Mouse (Mus musculus) MEL (cell line): ENCODE measurements around the gene Macf1. TPM values are rescaled to one million over a fixed set of nuclear protein-coding genes. Genes with fewer than 3 reads are reported as not detected.

Experiments used
- DNase-seq: peaks from one replicate; pipeline ENCODE4 v3.0.0; 2011; ENCODE audit warnings: low read depth, low spot score
- H3K27ac ChIP-seq: 2 replicates; pipeline ENCODE4 v1.5.1; 2012; ENCODE audit warnings: low read depth, mild to moderate bottlenecking, control low read depth, low read length, moderate library complexity; ENCODE audit not compliant: control insufficient read depth
- H3K27me3 ChIP-seq, 2 experiments: fragments of 150-350 bp in 1 of 2; sonication (generic) in 1 of 2; 2 replicates each; pipeline ENCODE4 v1.6.1; 2012; ENCODE audit warnings: low read length in 2 of 2, mild to moderate bottlenecking in 2 of 2, improper control_type of control experiment in 1 of 2, moderate library complexity in 1 of 2; ENCODE audit not compliant: insufficient read depth in 2 of 2, control insufficient read depth in 1 of 2
- H3K36me3 ChIP-seq, 2 experiments: 2 replicates each; pipeline ENCODE4 v1.6.1; 2012 to 2014; ENCODE audit warnings: low read length in 2 of 2, improper control_type of control experiment in 1 of 2, inconsistent platforms in 1 of 2, mild to moderate bottlenecking in 1 of 2; ENCODE audit not compliant: insufficient read depth in 2 of 2, control insufficient read depth in 1 of 2
- H3K4me1 ChIP-seq, 2 experiments: fragments of 150-350 bp in 1 of 2; sonication (generic) in 1 of 2; 2 replicates each; pipeline ENCODE4 v1.6.1; 2012; ENCODE audit warnings: low read length in 2 of 2, improper control_type of control experiment in 1 of 2, mild to moderate bottlenecking in 1 of 2; ENCODE audit not compliant: insufficient read depth in 2 of 2, control insufficient read depth in 1 of 2
- H3K4me3 ChIP-seq, 2 experiments: fragments of 150-350 bp in 1 of 2; sonication (generic) in 1 of 2; 2 replicates each; pipeline ENCODE4 v1.5.1; 2012; ENCODE audit warnings: low read depth in 2 of 2, low read length in 2 of 2, mild to moderate bottlenecking in 2 of 2, moderate library complexity in 2 of 2, control low read depth in 1 of 2, improper control_type of control experiment in 1 of 2; ENCODE audit not compliant: control insufficient read depth in 1 of 2, insufficient read depth in 1 of 2
- H3K79me2 ChIP-seq: 2 replicates; pipeline ENCODE4 v1.6.1; 2012; ENCODE audit warnings: mild to moderate bottlenecking, low read length, moderate library complexity; ENCODE audit not compliant: control insufficient read depth, poor library complexity, insufficient read depth
- H3K9ac ChIP-seq: 2 replicates; pipeline ENCODE4 v1.6.1; 2012; ENCODE audit warnings: low read depth, mild to moderate bottlenecking, control low read depth, low read length, moderate library complexity; ENCODE audit not compliant: control insufficient read depth, poor library complexity, severe bottlenecking
- H3K9me3 ChIP-seq: fragments of 150-350 bp; sonication (generic); replicated peaks from 2 replicates; pipeline ENCODE4 v1.6.1; 2012; ENCODE audit warnings: mild to moderate bottlenecking, low read length, improper control_type of control experiment, moderate library complexity; ENCODE audit not compliant: insufficient read depth
- CHD1 ChIP-seq: IDR thresholded peaks from 2 replicates; pipeline ENCODE4 v1.6.1; 2012; ENCODE audit warnings: low read depth, mild to moderate bottlenecking, inconsistent platforms, low read length, improper control_type of control experiment
- CHD2 ChIP-seq: IDR thresholded peaks from 2 replicates; pipeline ENCODE4 v1.6.1; 2011; ENCODE audit warnings: low read length, improper control_type of control experiment
- CTCF ChIP-seq, 3 experiments: IDR thresholded peaks in 2 of 3; conservative IDR thresholded peaks in 1 of 3; 2 replicates each; pipeline ENCODE4 v1.5.1; 2011 to 2012; ENCODE audit warnings: low read length in 3 of 3, low read depth in 2 of 3, mild to moderate bottlenecking in 2 of 3, improper control_type of control experiment in 1 of 3, inconsistent platforms in 1 of 3, mixed read lengths in 1 of 3, moderate library complexity in 1 of 3; ENCODE audit not compliant: control insufficient read depth in 1 of 3, insufficient read depth in 1 of 3, poor library complexity in 1 of 3, severe bottlenecking in 1 of 3
- E2F4 ChIP-seq: IDR thresholded peaks from 2 replicates; pipeline ENCODE4 v1.6.1; 2011; ENCODE audit warnings: low read depth, low read length, improper control_type of control experiment, borderline replicate concordance
- ELF1 ChIP-seq: IDR thresholded peaks from 2 replicates; pipeline ENCODE4 v1.6.1; 2014; ENCODE audit warnings: low read depth, mild to moderate bottlenecking, inconsistent platforms, low read length, improper control_type of control experiment, moderate library complexity
- EP300 ChIP-seq, 2 experiments: IDR thresholded peaks; 2 replicates each; pipeline ENCODE4 v1.6.1; 2011; ENCODE audit warnings: improper control_type of control experiment in 2 of 2, low read length in 2 of 2, low read depth in 1 of 2, mild to moderate bottlenecking in 1 of 2
- ETS1 ChIP-seq: IDR thresholded peaks from 2 replicates; pipeline ENCODE4 v1.6.1; 2012; ENCODE audit warnings: low read depth, mild to moderate bottlenecking, inconsistent platforms, low read length, improper control_type of control experiment, moderate library complexity
- GATA1 ChIP-seq: IDR thresholded peaks from 2 replicates; pipeline ENCODE4 v1.6.1; 2011; ENCODE audit warnings: low read depth, low read length, improper control_type of control experiment
- JUND ChIP-seq: IDR thresholded peaks from 2 replicates; pipeline ENCODE4 v1.6.1; 2011; ENCODE audit warnings: low read depth, mild to moderate bottlenecking, improper control_type of control experiment, low read length
- MAX ChIP-seq: IDR thresholded peaks from 2 replicates; pipeline ENCODE4 v1.6.1; 2011; ENCODE audit warnings: low read length, improper control_type of control experiment
- MAZ ChIP-seq: IDR thresholded peaks from 2 replicates; pipeline ENCODE4 v1.6.1; 2012; ENCODE audit warnings: low read depth, mild to moderate bottlenecking, inconsistent platforms, low read length, improper control_type of control experiment
- MXI1 ChIP-seq: IDR thresholded peaks from 2 replicates; pipeline ENCODE4 v1.6.1; 2011; ENCODE audit warnings: mild to moderate bottlenecking, low read depth, low read length, improper control_type of control experiment
- MYC ChIP-seq: IDR thresholded peaks from 2 replicates; pipeline ENCODE4 v1.6.1; 2011; ENCODE audit warnings: low read depth, mild to moderate bottlenecking, low read length, improper control_type of control experiment, moderate library complexity
- POLR2A ChIP-seq, 2 experiments: IDR thresholded peaks; 2 replicates each; pipeline ENCODE4 v1.6.1; 2011 to 2012; ENCODE audit warnings: low read length in 2 of 2, mild to moderate bottlenecking in 2 of 2, control low read depth in 1 of 2, improper control_type of control experiment in 1 of 2, low read depth in 1 of 2, moderate library complexity in 1 of 2; ENCODE audit not compliant: control insufficient read depth in 1 of 2, insufficient read depth in 1 of 2, poor library complexity in 1 of 2
- RCOR1 ChIP-seq: IDR thresholded peaks from 2 replicates; pipeline ENCODE4 v1.6.1; 2012; ENCODE audit warnings: low read depth, mild to moderate bottlenecking, inconsistent platforms, low read length, improper control_type of control experiment
- SIN3A ChIP-seq: IDR thresholded peaks from 2 replicates; pipeline ENCODE4 v1.6.1; 2012; ENCODE audit warnings: low read length, improper control_type of control experiment, inconsistent platforms
- TBP ChIP-seq: IDR thresholded peaks from 2 replicates; pipeline ENCODE4 v1.8.0; 2011; ENCODE audit warnings: low read depth, low read length, improper control_type of control experiment
- USF1 ChIP-seq: IDR thresholded peaks from 2 replicates; pipeline ENCODE4 v1.6.1; 2014; ENCODE audit warnings: low read depth, mild to moderate bottlenecking, inconsistent platforms, low read length, improper control_type of control experiment, moderate library complexity
- ZC3H11A ChIP-seq: IDR thresholded peaks from 2 replicates; pipeline ENCODE4 v1.6.1; 2012; ENCODE audit warnings: low read depth, mild to moderate bottlenecking, inconsistent platforms, low read length, improper control_type of control experiment
- ZKSCAN1 ChIP-seq: IDR thresholded peaks from 2 replicates; pipeline ENCODE4 v1.6.1; 2012; ENCODE audit warnings: low read depth, mild to moderate bottlenecking, inconsistent platforms, low read length, improper control_type of control experiment, moderate library complexity
- ZNF384 ChIP-seq: IDR thresholded peaks from 2 replicates; pipeline ENCODE4 v1.6.1; 2012; ENCODE audit warnings: low read depth, mild to moderate bottlenecking, inconsistent platforms, low read length, improper control_type of control experiment
- polyA plus RNA-seq, 2 experiments: library from polyadenylated mRNA; stranded (reverse) in 1 of 2; unstranded in 1 of 2; fragments of >175 nt in 1 of 2; fragments of >200 nt in 1 of 2; gene quantifications; 2 replicates each; pipeline versions ENCODE4 v1.2.1 to v1.2.4; 2012; ENCODE audit warnings: low replicate concordance in 2 of 2, low read depth in 1 of 2; ENCODE audit not compliant: insufficient read length in 2 of 2, insufficient read depth in 1 of 2, missing spikeins in 1 of 2
- total RNA-seq: library from RNA; depleted of rRNA; stranded (reverse); fragments of 300-350 nt; gene quantifications from 2 replicates; pipeline ENCODE4 v1.2.3, GENCODE M21; 2012

Macf1 gene
- total and polyA plus RNA-seq, 3 experiments: 18.5 to 71.4 (median 60.8) TPM

GRCm38 (mm10) chr4:123422828-123423227, 261.3 kb downstream of the Macf1 start (continued):
- TF ChIP-seq SIN3A: peak; percentile 95

GRCm38 (mm10) chr4:123418032-123418431, 266.1 kb downstream of the Macf1 start:
- H3K27ac ChIP-seq: peak overlapping the region; percentile 71
- H3K4me1 ChIP-seq: peaks cover 33 to 49% of the 10 kb centered on the region in 2 experiments
- no peaks in the 10 kb centered on the region for H3K79me2 ChIP-seq
- no peak overlapping the region for H3K4me3 ChIP-seq
- TF ChIP-seq ELF1: no peak
- peak; percentile 25 to 39; a peak in 3 of 4 replicates for TF ChIP-seq EP300 (IDR thresholded peaks at IDR 0.05; ENCODE audit: low read depth in 1 of 2, low read length in 2 of 2)
- TF ChIP-seq MYC: 0 out of 2 replicates have a peak, but pooled peaks have one; percentile 39
- TF ChIP-seq USF1: no peak
- TF ChIP-seq ZNF384: no peak
- peak; percentile 74 for TF ChIP-seq ETS1
- TF ChIP-seq TBP: no peak
- TF ChIP-seq GATA1: peak; percentile 79
- 0 out of 2 replicates have a peak, but pooled peaks have one; percentile 17 for TF ChIP-seq MXI1
- no peak for TF ChIP-seq POLR2A (IDR thresholded peaks at IDR 0.05; ENCODE audit: control insufficient read depth in 1 of 2, insufficient read depth in 1 of 2, low read depth in 1 of 2, low read length in 2 of 2, poor library complexity in 1 of 2)
- TF ChIP-seq RCOR1: peak; percentile 52; the same call in 1 of the 2 replicates
- TF ChIP-seq ZKSCAN1: no peak
- peak; percentile 6; the same call in 1 of the 2 replicates for TF ChIP-seq SIN3A
- no peak for TF ChIP-seq CHD2
- no peak for TF ChIP-seq CHD1
- TF ChIP-seq MAX: no peak
- TF ChIP-seq JUND: no peak
- no peaks in the 10 kb centered on the region for H3K9me3 ChIP-seq
- H3K27me3 ChIP-seq: no peaks in the 10 kb centered on the region
- H3K36me3 ChIP-seq: peaks cover 0 to 57% of the 10 kb centered on the region in 2 experiments; a peak in 2 of 4 replicates
- DNase-seq: peak; percentile 49
- peak overlapping the region; percentile 39; the same call in 1 of the 2 replicates for H3K9ac ChIP-seq

DNA sequence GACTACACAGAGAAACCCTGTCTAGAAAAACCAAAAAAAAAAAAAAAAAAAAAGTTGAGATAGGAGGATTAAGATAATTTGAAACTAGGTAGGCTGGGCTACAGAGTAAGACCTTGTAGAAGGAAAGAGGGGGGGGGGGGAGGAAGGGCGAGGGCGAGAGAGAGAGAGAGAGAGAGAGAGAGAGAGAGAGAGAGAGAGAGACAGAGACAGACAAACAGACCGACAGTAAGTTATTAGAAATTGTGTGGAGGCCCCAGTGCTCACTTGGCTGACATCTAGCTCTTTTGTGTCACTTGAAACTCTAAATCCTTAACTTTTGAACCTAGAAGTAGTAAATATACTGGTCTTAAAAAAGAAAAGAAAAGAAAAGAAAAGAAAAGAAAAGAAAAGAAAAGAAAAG, 266.7 kb downstream of the Macf1 start:
- TF ChIP-seq SIN3A (peak; percentile 6; the same call in 1 of the 2 replicates), CHD1 (no peak), E2F4 (no peak), ZC3H11A (no peak), RCOR1 (no peak), ETS1 (peak; percentile 23; the same call in 1 of the 2 replicates), CTCF (IDR thresholded peaks at IDR 0.05 in 2 of 3, conservative IDR thresholded peaks at IDR 0.05 in 1 of 3; ENCODE audit: control insufficient read depth in 1 of 3, insufficient read depth in 1 of 3, low read depth in 2 of 3, low read length in 3 of 3, poor library complexity in 1 of 3, severe bottlenecking in 1 of 3) (no peak), MYC (no peak), ZKSCAN1 (no peak), MAZ (peak; percentile 68), CHD2 (no peak), USF1 (no peak), MAX (no peak), TBP (no peak), JUND (peak; percentile 94), ZNF384 (peak; percentile 88)
- DNase-seq: peak; percentile 42
- no peaks in the 10 kb centered on the region for H3K27me3 ChIP-seq
- peaks cover 0 to 57% of the 10 kb centered on the region in 2 experiments; a peak in 2 of 4 replicates for H3K36me3 ChIP-seq
- no peaks in the 10 kb centered on the region for H3K79me2 ChIP-seq
- peak overlapping the region; percentile 79 for H3K27ac ChIP-seq
- H3K9me3 ChIP-seq: no peaks in the 10 kb centered on the region
- peak overlapping the region; percentile 27; the same call in 1 of the 2 replicates for H3K9ac ChIP-seq
- H3K4me3 ChIP-seq: no peak overlapping the region; a peak in 1 of 4 replicates
- H3K4me1 ChIP-seq: peaks cover 32 to 48% of the 10 kb centered on the region in 2 experiments
